Mouse (Mus musculus) 416B (cell line): ENCODE data around the gene Fndc3a.

Experiments
- DNase-seq: peaks from one replicate; pipeline ENCODE4 v3.0.0; 2011; ENCODE audit warnings: low read depth

The Fndc3a gene

DNA sequence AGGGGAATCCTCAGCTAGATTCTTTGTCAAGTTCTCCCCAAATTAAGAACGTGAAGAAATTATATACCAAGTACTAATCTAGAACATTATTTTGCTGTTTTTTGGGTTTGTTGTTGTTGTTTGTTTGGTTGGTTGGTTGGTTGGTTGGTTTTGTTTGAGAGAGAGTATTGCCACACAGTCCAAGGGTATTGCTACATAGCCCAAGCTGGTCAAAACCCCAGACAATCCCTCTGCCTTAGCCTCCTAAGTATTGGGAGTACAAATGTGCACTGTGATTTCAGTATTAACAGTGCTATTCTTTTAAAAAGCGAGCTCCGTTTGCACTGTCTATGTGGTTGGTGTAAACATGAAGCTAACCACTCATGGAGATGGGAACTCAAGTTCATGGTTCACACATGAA is 37.9 kb downstream of the Fndc3a start:
- peak; percentile 58 for DNase-seq

DNA sequence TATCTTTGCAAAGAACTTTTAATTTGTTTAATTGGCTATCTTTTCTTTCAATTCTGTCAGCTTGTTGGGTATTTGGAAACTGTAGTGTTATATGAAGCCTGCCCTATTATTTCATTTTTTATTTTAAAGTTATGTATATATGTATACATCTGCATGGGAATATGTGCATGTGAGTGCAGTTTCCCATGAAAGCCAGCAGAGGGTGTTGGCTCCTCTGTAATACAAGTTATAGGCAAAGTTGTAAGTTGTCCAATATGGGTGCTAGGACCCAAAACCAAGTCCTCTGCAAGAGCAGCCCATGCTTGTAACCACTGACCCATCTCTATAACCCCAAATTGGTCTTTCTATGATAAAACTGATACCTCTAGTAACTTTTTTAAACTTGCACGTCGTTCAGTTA is 38.8 kb downstream of the Fndc3a start:
- DNase-seq = peak; percentile 52

DNA sequence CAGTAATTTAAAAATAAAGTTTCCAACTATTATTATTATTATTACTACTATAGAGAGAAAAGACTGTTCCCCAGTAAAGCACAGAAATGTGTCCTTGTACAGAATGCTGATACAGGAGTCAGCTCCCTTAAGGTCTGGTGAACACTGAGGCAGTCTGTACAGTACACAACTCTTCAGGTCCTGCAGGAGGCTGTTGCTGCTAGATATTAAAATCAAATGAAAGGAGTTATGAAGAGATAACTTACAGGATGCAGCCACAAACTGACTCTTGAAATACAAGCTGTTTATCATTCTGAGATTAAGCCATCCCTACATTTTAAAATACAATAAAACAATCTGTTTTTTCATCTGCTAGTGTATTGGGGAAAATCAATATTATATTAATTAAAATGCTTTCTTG is 60.5 kb downstream of the Fndc3a start:
- no peak for DNase-seq

DNA sequence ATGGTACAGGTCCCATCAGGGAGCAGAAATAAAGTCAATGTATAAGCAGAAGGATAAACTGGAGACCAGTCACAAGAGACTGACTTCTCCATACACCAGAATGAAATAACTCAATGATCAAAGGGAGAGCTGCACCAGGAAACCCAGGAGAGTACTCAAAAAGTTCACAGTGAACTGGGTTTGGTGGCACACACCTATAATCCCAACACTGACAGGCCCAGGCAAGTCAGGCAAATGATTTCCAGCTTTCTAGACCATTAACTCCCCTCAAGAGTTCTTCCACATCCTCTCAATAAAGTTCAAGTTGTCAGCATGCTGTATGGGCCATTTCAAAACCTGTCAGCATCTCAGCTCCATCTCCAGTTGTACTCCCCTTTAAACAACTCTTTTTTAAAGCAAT is 64.3 kb downstream of the Fndc3a start:
- no peak for DNase-seq

DNA sequence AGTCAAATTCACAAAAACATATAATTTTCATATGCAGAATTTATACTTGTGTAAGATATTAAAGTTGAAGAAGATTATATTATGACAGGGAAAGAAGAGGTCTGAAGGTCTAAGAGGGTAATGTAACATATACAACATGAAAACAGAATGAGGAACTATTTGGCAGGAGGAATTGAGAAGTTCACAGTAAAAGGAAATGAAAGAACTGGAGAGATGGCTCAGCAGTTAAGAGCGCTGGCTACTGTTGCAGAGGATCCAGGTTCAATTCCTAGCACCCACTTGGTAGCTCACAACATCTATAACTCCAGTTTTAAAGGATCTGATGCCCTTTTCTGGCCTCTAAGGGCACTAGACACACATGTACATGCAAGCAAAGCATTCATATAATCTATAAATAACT is 65.2 kb downstream of the Fndc3a start:
- peak; percentile 50 for DNase-seq

DNA sequence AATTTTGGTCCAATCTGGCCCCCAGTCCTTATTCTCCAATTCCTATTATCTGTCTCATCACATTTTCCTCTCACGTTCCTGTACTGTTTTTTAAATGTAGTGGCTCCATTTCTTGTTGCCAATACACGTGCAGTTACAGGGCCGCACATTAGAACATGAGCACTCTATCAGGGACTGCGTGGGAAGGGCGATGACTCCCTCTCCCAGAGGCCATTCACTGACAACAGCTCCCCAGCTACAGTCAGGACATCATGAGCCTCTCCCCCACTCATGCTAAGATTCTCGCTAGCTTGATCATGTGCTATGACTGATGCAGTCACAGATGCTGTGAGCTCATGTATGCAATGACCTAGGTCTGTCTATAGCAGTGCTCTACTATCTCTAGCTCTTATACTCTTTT is 71.3 kb downstream of the Fndc3a start:
- no peak for DNase-seq

DNA sequence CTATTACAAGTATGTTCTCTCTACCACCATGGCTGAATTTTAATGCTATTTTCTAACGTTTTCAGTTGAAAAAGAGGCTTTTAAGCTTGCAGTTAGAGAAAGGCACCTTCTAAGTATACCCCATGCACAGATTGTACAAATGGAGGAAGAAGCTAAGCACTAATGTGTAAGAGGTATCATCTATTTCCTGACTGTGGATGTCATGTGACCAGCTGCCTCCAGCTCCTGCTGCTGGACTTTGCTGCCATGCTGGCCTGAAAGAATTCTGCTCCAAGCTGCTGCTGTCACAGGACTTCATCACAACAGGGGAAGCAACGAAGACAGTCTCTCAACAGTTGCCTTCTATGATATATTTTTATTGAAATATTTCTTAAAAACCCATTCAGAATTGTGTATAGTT is 76.2 kb downstream of the Fndc3a start:
- no peak for DNase-seq

DNA sequence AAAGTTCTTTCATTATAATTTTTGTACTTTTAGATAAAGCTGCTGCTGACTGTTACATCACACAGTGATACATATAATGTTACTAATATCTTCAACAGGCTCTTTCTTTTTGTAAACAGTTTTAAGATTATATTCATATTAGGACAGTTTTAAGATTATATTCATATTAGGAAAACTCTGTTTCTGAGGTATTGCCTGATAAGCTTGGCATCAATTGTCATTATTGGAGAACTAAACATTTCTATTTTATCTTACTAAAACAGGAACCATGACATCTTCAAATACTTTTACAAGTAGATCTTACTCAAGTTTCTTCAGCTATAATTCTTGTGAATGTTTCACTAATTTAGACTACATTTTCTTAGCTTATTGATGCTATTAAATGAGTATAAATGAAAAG is 84.4 kb downstream of the Fndc3a start:
- DNase-seq = no peak

DNA sequence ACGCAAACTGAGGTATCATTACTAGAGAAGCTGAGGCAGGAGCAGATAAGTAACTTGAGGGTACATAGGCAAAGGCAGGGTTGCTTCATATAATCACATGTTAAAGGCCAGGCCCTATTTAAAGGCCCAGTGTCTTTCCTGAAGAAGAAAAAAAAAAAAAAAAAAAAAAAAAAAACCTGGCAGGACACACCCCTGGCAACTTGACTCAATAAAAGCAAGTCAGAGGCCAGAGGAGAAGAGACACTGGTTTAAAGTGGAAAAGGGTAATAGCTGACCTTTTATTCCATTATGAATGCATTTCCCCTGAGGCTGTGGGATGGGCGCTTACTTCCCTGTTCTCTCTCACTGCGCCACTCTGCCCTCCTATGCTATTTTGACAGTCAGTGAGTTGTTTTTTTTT is 105.7 kb downstream of the Fndc3a start:
- peak; percentile 37 for DNase-seq

DNA sequence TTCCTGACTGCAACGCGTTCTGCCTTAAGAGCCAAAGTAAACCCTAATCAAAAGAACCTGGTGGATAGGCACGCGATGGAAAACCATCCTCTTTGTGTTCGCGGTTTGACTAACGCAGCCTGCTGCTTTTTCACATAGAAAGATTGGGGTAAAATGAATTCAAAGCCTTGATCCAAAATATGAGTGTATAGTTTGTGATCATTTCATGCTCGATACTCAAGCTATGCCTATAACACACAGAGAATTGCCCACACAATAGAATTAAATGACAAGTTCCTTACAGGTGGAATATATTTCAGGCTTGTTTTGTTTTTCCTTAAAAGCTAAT is 106.6 kb downstream of the Fndc3a start:
- no peak for DNase-seq

DNA sequence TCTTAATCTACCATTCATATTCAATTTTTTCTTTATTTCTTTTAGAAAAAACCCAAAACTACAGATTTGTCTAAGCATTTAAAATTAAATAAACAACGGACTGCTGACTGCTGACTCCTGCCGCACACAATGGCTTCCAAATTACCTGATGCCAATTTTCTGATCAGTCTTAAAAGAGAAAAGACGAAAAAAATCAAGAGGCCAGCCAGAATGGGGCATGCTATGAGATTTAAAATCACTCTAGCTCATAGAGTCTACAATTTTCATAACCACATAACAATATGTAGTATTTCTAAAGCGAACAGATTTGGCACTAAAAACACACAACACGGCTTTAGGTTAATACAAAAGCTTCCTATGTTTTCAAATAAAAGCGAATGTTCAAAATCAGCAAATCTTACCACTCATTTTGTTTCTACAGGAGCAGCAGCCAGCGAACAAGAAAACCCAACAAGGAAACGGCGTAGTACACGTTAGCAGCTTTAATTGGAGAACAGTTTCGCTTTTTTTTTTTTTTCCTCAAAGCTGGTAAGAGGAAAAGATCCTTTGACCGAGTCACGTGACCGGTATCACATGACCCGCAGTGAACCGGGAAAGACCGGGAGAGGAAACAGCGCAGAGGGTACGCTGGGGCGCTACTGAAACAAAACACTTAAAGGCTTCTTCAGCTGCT is 107.1 kb downstream of the Fndc3a start:
- DNase-seq = no peak

DNA sequence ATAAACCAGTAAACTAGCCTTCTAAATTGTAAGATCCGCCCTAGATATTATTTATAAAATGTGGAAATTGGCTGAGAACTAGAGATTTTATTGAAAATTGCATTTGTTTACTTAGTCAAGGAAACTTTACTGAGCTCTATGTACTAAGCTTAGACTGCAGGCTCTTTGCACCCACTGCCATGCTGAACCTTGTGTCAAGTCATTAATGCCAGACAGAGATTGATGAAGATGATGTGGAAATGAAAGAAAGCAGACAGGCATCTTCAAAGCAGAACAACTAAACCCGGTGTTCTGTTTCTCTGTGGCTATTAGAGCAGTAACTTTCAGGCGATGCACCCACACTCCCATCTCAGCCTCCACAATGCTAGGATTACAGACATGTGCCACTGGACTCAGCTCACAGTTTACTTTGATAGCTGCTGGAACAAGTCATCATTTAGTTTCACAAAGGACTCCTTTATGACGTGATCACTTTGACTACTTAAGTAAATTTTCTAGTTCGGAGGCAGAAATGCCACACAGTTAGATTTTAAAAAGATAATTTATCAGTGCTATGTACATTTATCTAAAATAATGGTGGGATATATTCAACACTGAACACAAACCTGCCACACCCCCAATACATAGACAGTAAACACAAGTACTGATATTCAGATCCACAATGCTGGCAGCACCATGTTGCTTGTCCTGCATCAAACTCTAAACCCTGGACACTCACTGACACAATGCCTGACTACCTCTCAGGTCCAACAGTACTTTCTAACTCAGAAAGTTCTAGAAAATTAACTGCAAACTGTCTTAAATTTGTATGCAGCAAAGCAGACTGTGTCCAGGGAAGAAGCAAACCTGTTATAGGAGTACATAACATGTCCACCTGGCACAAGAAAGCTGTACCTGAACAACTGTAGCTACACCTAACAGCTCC is 108.2 kb downstream of the Fndc3a start:
- DNase-seq = no peak

DNA sequence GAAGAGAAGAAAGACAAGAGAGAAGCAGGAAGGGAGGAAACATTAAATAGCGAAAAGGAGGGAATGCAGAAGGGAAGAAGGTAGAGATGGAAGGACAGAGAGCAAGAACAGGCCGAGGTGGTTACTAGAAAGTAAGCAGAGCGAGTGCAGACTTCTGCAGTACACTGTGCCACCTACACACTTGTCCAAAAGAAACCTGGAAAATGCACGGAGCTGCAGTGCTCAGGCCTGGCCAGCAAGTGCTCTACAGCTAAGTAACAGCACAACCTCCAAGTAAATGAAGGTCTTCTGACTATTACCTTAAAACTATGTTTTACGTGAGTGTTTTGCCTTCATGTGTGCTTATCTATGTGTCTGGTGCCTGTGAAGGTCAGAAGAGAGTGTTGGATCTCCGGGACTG is 109.4 kb downstream of the Fndc3a start:
- DNase-seq = no peak

DNA sequence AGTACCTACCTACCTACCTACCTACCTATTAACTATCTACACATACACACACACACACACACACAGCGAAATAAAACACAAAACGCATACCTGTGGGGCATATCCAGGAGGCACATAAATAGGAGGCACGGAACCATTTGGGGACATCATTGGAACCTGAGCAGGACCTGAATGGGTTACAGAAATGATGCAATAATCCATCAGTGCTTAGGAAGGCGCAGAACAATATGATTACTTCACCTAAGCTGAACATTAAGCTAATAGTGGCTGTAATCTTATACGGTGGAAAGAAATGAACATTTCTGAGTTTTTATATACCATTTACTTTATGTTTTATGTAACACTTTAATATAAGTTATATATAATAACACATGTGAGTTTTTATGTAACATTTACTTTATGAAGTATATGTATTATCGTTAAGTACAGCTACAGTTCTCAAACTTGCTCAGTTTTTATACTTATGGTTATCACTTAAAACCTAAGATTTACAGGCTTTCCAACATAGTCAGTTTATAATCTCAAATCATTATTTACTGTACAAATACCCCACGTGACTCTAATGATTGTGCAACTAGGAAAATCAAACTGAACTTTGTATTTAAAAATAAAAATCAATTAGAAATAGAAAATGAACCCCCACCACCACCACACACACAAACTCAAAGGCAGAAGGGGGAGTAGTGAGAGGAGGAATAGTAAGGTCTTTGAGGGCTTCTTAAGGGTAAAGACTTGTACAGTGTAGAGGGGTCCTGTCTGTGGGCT is 110.6 kb downstream of the Fndc3a start:
- no peak for DNase-seq

DNA sequence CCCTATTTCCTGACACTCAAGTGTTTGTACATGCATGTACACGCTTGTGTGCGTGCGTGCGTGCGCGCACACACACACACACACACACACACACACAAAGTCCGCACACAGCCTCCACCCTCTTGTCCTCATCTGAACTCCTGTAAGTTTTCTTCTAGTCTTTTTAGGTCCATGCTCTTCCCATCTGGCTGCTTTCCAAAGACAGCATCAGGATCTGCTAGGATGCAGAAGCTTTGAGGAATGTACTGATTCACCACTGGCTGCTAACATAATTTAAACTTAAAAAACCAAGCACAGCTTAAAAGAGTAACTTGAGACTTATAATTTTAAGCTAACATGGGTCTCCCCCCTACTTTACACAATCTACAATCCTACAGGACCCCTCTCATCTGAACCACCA is 115.6 kb downstream of the Fndc3a start:
- DNase-seq = no peak

DNA sequence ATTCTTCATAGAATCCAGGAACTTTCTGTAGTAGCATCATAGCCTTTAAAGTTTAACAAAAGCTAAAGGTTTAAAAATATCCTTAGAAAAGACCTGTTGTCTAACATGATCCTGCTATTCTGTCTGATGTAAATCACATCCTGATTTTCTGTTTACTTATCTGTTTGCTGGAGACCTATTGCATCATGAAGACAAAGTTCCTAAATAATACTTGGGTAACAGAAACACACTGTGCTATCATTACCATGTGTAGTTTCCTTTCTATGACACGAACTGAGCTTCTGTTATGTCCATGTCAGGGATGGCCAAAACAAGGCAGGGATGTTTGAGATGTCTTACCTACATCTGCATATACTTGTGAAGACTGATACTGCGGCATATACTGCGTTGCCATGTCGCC is 120.4 kb downstream of the Fndc3a start:
- no peak for DNase-seq

DNA sequence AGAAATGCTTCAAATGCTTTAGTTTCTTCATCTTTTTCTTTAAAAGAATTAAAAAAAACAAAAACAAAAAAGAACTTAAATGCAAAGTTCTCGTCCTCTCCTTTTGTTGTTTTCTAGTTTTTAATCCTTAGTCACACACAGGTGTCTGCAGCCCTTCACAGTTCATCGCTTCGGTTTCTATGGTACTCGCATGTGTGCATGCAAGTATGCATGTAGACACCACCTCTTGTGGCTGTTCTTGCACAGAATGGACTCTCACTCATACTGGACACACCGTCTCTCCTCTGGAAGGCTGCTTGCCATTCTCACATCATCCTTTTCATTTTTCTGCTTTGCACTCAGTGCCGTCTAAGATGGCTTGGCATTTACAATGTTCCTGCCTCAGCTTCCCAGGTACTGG is 126.8 kb downstream of the Fndc3a start:
- no peak for DNase-seq

DNA sequence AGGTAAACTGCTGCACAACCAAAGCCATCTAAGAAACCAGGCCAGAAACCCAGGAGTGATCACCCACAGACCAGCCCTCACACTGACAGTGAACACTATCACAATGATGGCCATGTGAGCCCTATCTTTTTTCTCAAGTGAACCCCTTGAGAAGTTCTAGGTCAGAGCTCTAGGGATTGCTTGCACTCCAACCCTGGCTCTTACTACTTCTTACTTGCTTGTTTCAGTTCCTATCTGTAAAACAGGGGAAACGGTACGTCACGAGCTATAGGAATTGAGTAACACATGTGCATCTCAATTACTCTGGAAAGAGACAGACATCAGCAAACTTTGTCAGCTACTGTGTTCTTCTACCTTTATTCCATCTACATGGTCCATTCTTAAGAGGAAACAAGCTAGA is 128.8 kb downstream of the Fndc3a start:
- DNase-seq = no peak

DNA sequence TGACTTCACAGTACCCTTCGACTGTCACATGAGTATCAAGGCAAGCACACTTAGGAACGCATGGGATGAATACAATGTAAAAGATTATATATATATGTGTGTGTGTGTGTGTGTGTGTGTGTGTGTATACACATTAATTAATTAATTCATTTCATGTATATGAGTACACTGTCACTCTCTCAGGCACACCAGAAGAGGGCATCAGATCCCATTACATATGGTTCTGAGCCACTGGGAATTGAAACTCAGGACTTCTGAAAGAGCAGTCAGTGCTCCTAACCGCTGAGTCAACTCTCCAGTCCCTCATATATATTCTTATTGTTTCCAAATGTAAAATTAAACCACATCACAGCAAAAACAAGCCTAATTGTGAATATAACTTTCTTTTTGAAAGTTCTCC is 133.5 kb downstream of the Fndc3a start:
- no peak for DNase-seq

DNA sequence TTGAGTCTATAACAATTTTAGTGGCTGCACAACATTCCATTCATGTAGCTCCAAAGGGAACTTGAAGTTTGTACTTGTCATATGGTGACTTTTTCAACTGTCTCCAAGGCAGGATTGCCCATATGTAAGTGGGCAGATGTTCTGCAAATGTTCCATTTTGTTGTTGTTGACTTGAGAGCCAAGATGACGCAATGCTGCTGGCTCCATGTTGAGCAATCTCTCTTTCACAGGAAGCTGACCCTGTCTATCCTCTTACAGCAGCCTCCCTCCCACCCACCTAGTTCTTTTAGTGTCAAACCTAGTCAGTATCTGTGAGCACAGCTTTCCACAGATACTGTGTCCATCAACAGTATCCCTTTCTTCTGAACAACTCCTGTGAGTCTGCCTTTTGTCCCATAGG is 145.9 kb downstream of the Fndc3a start:
- DNase-seq = peak; percentile 73

DNA sequence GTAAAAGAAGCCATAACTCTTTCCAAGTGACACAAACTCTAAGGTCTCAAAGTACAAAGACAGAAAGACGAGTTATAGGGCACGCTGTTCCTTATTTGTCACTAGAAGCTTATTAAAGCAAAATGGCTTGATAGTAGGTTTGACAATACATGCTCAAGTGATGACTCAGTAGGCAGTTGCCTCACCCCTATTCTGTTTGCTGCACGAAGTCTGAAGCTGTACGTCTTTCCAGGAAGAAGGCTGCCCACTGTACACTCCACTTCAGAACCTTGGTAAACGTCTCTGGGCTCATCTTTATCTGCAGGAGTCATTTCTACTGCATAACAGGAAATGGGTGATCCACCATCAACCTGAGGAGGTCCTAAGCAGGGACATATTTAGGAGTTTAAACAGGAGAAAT is 151.0 kb downstream of the Fndc3a start:
- peak; percentile 60 for DNase-seq

DNA sequence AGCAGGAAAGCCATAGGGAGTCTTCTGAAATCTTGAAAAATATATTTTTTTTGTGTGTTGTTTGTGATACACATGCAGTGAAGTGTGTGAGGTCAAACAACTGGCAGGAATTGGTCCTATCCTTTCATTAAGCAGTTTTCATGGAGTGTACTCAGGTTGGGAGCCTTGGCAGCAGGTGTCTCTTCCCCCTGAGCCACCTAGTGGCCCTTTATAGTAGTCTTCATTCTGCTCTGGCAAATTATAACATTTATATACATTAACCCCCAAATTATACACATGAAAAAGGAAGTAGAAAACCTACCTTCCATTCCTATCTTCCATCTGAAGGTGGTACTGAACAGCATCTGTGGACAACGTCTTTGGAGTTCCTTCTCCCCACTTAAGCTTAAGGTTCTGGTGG is 154.0 kb downstream of the Fndc3a start:
- DNase-seq = no peak

DNA sequence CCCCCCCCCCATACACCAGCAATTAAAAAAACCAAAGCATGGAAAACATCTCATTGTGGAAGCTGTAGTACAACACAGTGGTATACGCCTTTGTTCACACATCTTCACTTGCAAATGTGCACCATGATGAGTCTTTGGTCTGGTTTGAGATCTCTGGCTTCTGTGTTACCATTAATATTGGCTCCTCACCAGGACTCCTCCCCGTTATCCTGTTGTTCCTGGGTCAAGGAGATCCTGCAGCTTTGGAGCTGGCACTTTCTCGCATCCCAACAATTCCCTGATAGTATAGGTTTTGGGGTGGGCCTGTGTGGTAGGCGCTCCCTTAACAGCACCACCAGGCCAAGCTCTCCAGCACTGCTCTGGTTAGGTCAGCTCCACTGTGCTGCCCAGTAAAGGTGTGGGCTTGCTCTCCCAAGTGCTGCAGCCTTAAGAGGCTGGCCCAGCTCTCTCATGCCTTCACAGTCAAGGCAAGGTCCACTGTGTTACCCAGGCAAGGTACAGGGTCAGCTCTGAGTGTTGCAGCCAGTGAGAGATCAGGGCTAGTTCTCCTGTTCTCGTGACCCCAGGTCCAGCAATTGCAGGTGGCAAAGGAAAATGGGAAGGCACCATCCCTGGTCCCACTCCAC is 173.3 kb downstream of the Fndc3a start:
- no peak for DNase-seq
